Mouse (Mus musculus) kidney, postnatal 14 days (tissue): ENCODE results near the gene Nt5dc3.

Source experiments
- DNase-seq: peaks from one replicate; pipeline ENCODE4 v3.0.0; 2022; ENCODE audit warnings: mixed read lengths

Gene Nt5dc3

GRCm38 (mm10) chr10:86886434-86886833 is 107.6 kb downstream of the Nt5dc3 start:
- DNase-seq = no peak
